Mouse (Mus musculus): ENCODE measurements around the gene Leng9. TPM values are rescaled to one million over a fixed set of nuclear protein-coding genes. Genes with fewer than 3 reads are reported as not detected.

Leng9 gene
- total and polyA plus RNA-seq, 2 experiments from 2014 or later, result 3.1 to 3.8 TPM

- Histone ChIP-seq H3K27me3 (ENCODE audit: control insufficient read depth, insufficient read depth, low read length) (no peaks in the 10 kb centered on the region), H3K9ac (replicated peaks; ENCODE audit: low read depth, low read length) (no peak overlapping the region), H3K36me3 (replicated peaks; ENCODE audit: control insufficient read depth, insufficient read depth, low read length) (no peaks in the 10 kb centered on the region), H3K9me3 (replicated peaks; ENCODE audit: control insufficient read depth, low read length) (no peaks in the 10 kb centered on the region), H3K27ac (ENCODE audit: low read depth) (no peak overlapping the region), H3K4me2 (ENCODE audit: low read depth, low read length) (no peak overlapping the region), H3K4me1 (ENCODE audit: control insufficient read depth, insufficient read depth) (peaks cover 5% of the 10 kb centered on the region; the same call in 1 of the 2 replicates), H3K4me3 (ENCODE audit: low read depth, low read length) (no peak overlapping the region)
- DNase-seq (ENCODE audit: low spot score) (no peak), ATAC-seq (ENCODE audit: insufficient read depth, low read depth) (no peak)
- 75% methylated on average over 7 of the region's 7 CpGs for WGBS
- TF ChIP-seq CTCF (IDR thresholded peaks at IDR 0.05; ENCODE audit: low read depth) (no peak), EP300 (IDR thresholded peaks at IDR 0.05; ENCODE audit: low read depth) (no peak)
These were observed 17.2 kb downstream of the Leng9 start for GRCm38 (mm10) chr7:4132998-4133397.

GRCm38 (mm10) chr7:4132581-4132980 lies 17.6 kb downstream of the Leng9 start:
- H3K4me3 ChIP-seq (ENCODE audit: low read depth, low read length), result no peak overlapping the region
- H3K4me1 ChIP-seq (ENCODE audit: control insufficient read depth, insufficient read depth), result peaks cover under 1% of the 10 kb centered on the region; the same call in 1 of the 2 replicates
- 87% methylated on average over 3 of the region's 3 CpGs for WGBS
- H3K27me3 ChIP-seq (ENCODE audit: control insufficient read depth, insufficient read depth, low read length), result no peaks in the 10 kb centered on the region
- no peak for ATAC-seq (ENCODE audit: insufficient read depth, low read depth)
- no peak overlapping the region for H3K4me2 ChIP-seq (ENCODE audit: low read depth, low read length)
- H3K36me3 ChIP-seq (replicated peaks; ENCODE audit: control insufficient read depth, insufficient read depth, low read length), result no peaks in the 10 kb centered on the region
- H3K9me3 ChIP-seq (replicated peaks; ENCODE audit: control insufficient read depth, low read length), result no peaks in the 10 kb centered on the region
- H3K9ac ChIP-seq (replicated peaks; ENCODE audit: low read depth, low read length), result no peak overlapping the region
- H3K27ac ChIP-seq (ENCODE audit: low read depth), result no peak overlapping the region
- DNase-seq (ENCODE audit: low spot score), result no peak
- TF ChIP-seq CTCF (IDR thresholded peaks at IDR 0.05; ENCODE audit: low read depth), result no peak
- TF ChIP-seq EP300 (IDR thresholded peaks at IDR 0.05; ENCODE audit: low read depth), result no peak

GRCm38 (mm10) chr7:4131964-4132363 lies 18.2 kb downstream of the Leng9 start:
- ATAC-seq (ENCODE audit: insufficient read depth, low read depth) (no peak), DNase-seq (ENCODE audit: low spot score) (no peak)
- no peaks in the 10 kb centered on the region; the same call in 1 of the 2 replicates for H3K4me1 ChIP-seq (ENCODE audit: control insufficient read depth, insufficient read depth)
- WGBS, result 76% methylated on average over 8 of the region's 8 CpGs
- no peaks in the 10 kb centered on the region for H3K36me3 ChIP-seq (replicated peaks; ENCODE audit: control insufficient read depth, insufficient read depth, low read length)
- no peak for TF ChIP-seq CTCF (IDR thresholded peaks at IDR 0.05; ENCODE audit: low read depth)
- TF ChIP-seq EP300 (IDR thresholded peaks at IDR 0.05; ENCODE audit: low read depth), result no peak
- no peak overlapping the region for H3K9ac ChIP-seq (replicated peaks; ENCODE audit: low read depth, low read length)
- no peaks in the 10 kb centered on the region for H3K27me3 ChIP-seq (ENCODE audit: control insufficient read depth, insufficient read depth, low read length)
- H3K9me3 ChIP-seq (replicated peaks; ENCODE audit: control insufficient read depth, low read length), result no peaks in the 10 kb centered on the region
- H3K27ac ChIP-seq (ENCODE audit: low read depth), result no peak overlapping the region
- H3K4me3 ChIP-seq (ENCODE audit: low read depth, low read length), result no peak overlapping the region
- H3K4me2 ChIP-seq (ENCODE audit: low read depth, low read length), result no peak overlapping the region

GRCm38 (mm10) chr7:4130686-4131452 lies 19.3 kb downstream of the Leng9 start:
- Histone ChIP-seq H3K4me1 (ENCODE audit: control insufficient read depth, insufficient read depth) (no peaks in the 10 kb centered on the region; the same call in 1 of the 2 replicates), H3K36me3 (replicated peaks; ENCODE audit: control insufficient read depth, insufficient read depth, low read length) (no peaks in the 10 kb centered on the region), H3K27me3 (ENCODE audit: control insufficient read depth, insufficient read depth, low read length) (no peaks in the 10 kb centered on the region), H3K4me2 (ENCODE audit: low read depth, low read length) (no peak overlapping the region), H3K9ac (replicated peaks; ENCODE audit: low read depth, low read length) (no peak overlapping the region), H3K9me3 (replicated peaks; ENCODE audit: control insufficient read depth, low read length) (no peaks in the 10 kb centered on the region), H3K4me3 (ENCODE audit: low read depth, low read length) (no peak overlapping the region), H3K27ac (ENCODE audit: low read depth) (no peak overlapping the region)
- WGBS, result 29% methylated on average over 13 of the region's 13 CpGs
- ATAC-seq (ENCODE audit: insufficient read depth, low read depth) (peak; percentile 52; the same call in 1 of the 2 replicates), DNase-seq (ENCODE audit: low spot score) (peak; percentile 69)
- TF ChIP-seq CTCF (IDR thresholded peaks at IDR 0.05; ENCODE audit: low read depth) (peak; percentile 90), EP300 (IDR thresholded peaks at IDR 0.05; ENCODE audit: low read depth) (no peak)

- 41% methylated on average over 6 of the region's 6 CpGs for WGBS
- Histone ChIP-seq H3K4me3 (ENCODE audit: low read depth, low read length) (no peak overlapping the region), H3K4me1 (ENCODE audit: control insufficient read depth, insufficient read depth) (peaks cover 8% of the 10 kb centered on the region; the same call in 1 of the 2 replicates), H3K27me3 (ENCODE audit: control insufficient read depth, insufficient read depth, low read length) (no peaks in the 10 kb centered on the region), H3K9ac (replicated peaks; ENCODE audit: low read depth, low read length) (peak overlapping the region; percentile 21; the same call in 1 of the 2 replicates), H3K36me3 (replicated peaks; ENCODE audit: control insufficient read depth, insufficient read depth, low read length) (no peaks in the 10 kb centered on the region), H3K27ac (ENCODE audit: low read depth) (peak overlapping the region; percentile 30; the same call in 1 of the 2 replicates), H3K4me2 (ENCODE audit: low read depth, low read length) (no peak overlapping the region), H3K9me3 (replicated peaks; ENCODE audit: control insufficient read depth, low read length) (no peaks in the 10 kb centered on the region)
- DNase-seq (ENCODE audit: low spot score) (peak; percentile 32), ATAC-seq (ENCODE audit: insufficient read depth, low read depth) (peak; percentile 39)
- TF ChIP-seq CTCF (IDR thresholded peaks at IDR 0.05; ENCODE audit: low read depth) (no peak), EP300 (IDR thresholded peaks at IDR 0.05; ENCODE audit: low read depth) (no peak)
These were observed 21.3 kb downstream of the Leng9 start for GRCm38 (mm10) chr7:4128860-4129259.
